Mouse (Mus musculus): ENCODE measurements around the gene Plxnd1.

Gene Plxnd1

GRCm38 (mm10) chr6:115978596-115978995 lies 16.2 kb downstream of the Plxnd1 start:
- no peak for DNase-seq (ENCODE audit: low spot score)

GRCm38 (mm10) chr6:115977810-115978209 lies 17.0 kb downstream of the Plxnd1 start:
- no peak for DNase-seq (ENCODE audit: low spot score)

- no peak for DNase-seq (ENCODE audit: low spot score)
These were observed 19.2 kb downstream of the Plxnd1 start for GRCm38 (mm10) chr6:115975606-115976005.

- DNase-seq (ENCODE audit: low spot score): no peak
These were observed 20.7 kb downstream of the Plxnd1 start for GRCm38 (mm10) chr6:115973881-115974662.

- no peak for DNase-seq (ENCODE audit: low spot score)
These were observed 21.5 kb downstream of the Plxnd1 start for GRCm38 (mm10) chr6:115973139-115973875.

DNA sequence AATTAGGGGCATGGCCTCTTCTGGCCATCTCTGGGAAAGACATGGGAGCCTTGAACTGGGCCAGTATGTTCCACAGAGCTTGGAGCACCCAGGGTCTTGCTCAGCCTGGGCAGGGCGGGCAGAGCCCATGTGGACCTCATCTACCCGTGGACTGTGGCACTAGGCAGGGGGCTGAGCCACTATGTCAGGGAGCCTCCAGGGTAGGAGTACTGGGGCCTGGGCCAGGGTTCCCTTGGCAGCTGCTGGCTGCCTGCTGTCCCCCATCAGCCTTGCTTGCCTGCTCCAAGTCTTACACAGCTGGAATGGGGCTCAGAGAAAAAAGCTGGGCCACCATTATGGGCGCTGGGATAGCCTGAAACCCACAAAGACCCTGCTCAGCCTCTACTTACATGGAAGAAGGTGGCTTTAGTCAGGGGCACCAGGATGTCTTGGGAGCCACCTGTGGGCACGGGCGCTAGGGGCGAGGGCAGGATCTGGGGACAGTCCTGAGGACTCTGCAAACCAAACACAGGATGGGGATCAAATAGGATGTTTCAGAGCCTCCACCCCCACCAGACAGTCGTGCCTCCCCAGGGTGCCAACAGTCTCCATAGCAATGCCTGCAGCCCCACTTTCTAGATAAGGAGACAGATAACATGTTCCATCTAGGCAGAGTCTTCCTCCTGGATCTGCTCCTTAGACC lies 22.6 kb downstream of the Plxnd1 start:
- no peak for DNase-seq (ENCODE audit: low spot score)

GRCm38 (mm10) chr6:115971273-115972060 lies 23.3 kb downstream of the Plxnd1 start:
- DNase-seq (ENCODE audit: low spot score): no peak

- no peak for DNase-seq (ENCODE audit: low spot score)
These were observed 24.9 kb downstream of the Plxnd1 start for GRCm38 (mm10) chr6:115969952-115970351.

- DNase-seq (ENCODE audit: low spot score): no peak
These were observed 25.7 kb downstream of the Plxnd1 start for GRCm38 (mm10) chr6:115969103-115969502.

DNA sequence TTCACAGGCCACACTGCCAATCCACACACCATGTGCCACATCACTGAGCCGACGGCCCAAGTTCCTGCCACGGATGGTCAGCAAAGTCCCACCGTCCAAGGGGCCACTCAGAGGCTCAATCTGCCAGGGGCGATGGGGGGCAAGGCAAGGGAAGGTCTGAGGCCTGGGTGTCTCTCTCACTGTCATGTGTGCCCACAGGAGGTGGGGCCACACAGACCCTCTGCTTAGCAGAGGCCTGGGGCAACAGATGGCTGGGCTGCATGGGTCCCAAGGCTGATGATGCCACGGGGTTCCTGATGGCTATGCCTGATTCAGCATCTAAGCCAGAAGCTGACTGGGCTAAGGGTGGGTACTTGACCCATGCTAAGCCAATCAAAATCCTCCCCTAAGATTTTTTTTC lies 26.1 kb downstream of the Plxnd1 start:
- DNase-seq (ENCODE audit: low spot score): no peak

DNA sequence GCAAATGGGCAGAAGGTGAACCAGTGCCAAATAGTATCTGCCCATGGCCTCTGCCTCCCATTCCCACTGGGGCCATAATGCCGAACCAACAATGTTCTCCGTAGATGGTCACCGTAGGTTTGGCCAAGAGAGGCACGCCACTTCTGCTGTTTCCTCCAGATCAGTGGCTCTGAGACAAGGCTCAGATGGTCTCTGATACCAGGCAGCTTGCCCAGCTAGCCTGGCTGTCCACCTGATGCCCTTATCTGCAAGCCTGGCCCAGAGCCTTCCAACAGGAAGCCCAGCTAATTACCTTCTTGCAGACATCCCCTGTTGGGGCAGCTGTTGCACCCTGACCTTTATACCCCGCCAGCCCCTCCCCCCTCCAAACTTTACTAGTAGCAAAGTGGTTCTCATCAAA lies 26.7 kb downstream of the Plxnd1 start:
- no peak for DNase-seq (ENCODE audit: low spot score)

GRCm38 (mm10) chr6:115967291-115967880 lies 27.4 kb downstream of the Plxnd1 start:
- DNase-seq (ENCODE audit: low spot score): no peak

GRCm38 (mm10) chr6:115966227-115966966 lies 28.4 kb downstream of the Plxnd1 start:
- no peak for DNase-seq (ENCODE audit: low spot score)

- no peak for DNase-seq (ENCODE audit: low spot score)
These were observed 31.1 kb downstream of the Plxnd1 start for GRCm38 (mm10) chr6:115963656-115964055.

DNA sequence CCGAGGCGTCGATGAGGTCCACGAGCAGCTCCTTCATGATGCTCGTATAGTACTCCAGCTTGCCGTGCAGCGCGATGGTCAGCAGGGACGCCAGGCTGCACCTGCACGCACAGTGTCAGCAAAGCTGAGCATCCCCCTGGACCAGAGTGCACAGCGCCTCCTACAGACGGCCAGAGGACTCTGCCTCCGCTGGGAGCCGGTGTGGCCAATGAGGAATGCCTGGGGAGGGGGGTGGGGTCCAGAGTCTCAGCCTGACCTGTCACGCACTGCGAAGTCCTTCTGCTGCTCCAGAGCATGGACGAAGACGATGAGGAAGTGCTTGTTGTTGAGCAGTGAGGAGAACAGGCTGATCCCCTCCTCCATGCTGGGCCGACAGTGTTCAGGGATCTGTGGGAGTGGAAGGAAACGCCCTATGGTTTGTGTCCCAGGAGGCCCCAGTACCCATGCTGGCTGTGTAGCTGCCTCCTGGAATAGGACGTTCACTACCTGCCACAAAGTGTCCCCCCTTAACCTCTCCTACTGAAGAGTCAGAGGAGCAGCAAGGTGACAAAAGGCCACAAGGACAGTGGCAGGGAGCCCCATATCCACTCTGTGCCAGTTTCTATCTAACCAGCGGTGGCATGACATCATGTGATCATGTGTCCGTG lies 32.2 kb downstream of the Plxnd1 start:
- no peak for DNase-seq (ENCODE audit: low spot score)

- DNase-seq (ENCODE audit: low spot score): no peak
These were observed 33.1 kb downstream of the Plxnd1 start for GRCm38 (mm10) chr6:115961743-115962142.

- DNase-seq (ENCODE audit: low spot score): no peak
These were observed 34.5 kb downstream of the Plxnd1 start for GRCm38 (mm10) chr6:115960322-115960721.

- DNase-seq (ENCODE audit: low spot score): no peak
These were observed 35.6 kb downstream of the Plxnd1 start for GRCm38 (mm10) chr6:115959151-115959691.

DNA sequence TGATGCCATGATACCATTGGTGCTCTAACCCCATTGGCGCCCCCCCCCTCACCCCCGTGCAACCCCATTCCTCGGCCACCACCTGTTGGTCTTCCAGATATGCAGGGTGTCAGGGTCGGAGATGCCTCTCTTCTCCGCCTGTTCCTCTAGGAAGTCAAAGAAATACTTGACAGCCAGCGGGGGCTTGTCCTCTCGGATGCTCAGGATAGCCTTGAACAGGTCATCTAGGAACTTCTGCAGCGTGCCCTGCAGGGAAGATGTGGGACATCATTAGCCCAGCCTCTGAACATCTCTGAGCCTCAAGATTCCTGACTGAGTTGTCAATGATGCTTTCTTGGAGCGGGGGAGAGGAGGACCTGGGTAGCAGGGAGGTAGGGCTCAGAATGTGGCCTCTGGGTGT lies 36.4 kb downstream of the Plxnd1 start:
- DNase-seq (ENCODE audit: low spot score): no peak

- DNase-seq (ENCODE audit: low spot score): no peak
These were observed 37.1 kb downstream of the Plxnd1 start for GRCm38 (mm10) chr6:115957681-115958080.

Data from urinary bladder, postnatal 10 days (tissue).